Mouse (Mus musculus) lung, postnatal 14 days (tissue): Measurements from ENCODE around the gene Gpr37l1.
"Not testable (repeated sequence)": the region's sequence is repeated elsewhere in the genome, so short reads cannot be mapped to it uniquely, and the experiment has no call there.

Source experiments
- DNase-seq: peaks from one replicate; pipeline ENCODE4 v3.0.0; 2021

Gene Gpr37l1

DNA sequence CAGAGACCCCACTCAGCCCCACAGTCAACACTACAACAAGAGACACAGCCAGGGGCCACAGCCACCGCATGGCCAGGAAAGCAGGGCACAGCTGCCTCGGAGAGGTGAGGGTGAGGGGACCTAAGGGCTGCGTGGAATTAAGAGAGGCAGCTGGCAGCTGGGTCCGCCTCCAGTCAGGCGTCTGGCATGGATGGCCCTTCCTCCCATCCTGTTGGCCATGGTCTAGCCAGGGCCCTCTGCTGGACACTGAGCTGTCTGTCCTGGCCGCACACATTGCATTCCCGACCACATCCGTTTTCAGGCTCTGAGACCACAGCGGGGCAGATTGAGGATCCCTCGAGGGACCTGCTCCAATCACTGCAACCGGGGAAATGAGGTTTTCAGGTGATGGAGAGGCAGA is at the start of gene Gpr37l1:
Gpr37l1 (minus strand) TSS at position 247 of the 400 bp plus-strand sequence.
- DNase-seq = peak; percentile 15

DNA sequence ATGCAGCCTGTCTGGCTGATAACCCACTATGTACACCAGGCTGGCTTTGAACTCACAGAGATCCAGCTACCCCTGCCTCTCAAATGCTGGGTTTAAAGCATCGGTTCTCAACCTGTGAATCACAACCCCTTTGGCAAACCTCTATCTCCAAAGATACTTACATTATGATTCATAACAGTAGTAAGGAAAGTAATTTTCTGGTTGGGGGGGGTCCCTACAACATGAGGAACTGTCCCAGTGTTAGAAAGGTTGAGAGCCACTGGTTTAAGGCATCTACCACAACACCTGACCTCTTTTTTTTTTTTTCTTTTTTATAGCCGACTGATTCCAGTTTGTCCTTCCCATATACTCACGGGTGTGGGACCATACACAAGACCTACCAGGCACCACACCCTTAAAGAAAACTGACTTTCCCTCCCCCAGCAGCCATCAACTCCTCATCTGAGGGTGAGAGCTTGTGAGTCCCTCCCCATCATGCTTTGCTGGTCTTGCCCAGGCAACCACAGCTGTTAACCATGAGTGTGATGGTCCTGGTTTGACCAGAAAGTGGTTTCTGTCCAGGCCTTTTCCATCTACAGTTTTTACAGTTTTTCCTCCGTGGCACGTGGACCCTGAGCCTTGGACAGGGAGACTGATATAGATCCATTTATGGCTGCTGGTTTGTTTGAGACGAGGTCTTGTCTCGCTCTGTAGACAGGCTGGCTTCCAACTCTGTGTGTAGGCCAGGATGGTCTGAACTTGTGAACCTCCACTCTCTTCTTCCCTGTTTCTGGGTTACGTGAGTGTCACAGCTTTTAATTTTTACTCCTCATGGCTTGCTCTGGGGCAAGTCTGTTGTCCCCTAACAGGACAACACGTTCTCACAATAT is 46.5 kb upstream of the Gpr37l1 start:
- no peak for DNase-seq

DNA sequence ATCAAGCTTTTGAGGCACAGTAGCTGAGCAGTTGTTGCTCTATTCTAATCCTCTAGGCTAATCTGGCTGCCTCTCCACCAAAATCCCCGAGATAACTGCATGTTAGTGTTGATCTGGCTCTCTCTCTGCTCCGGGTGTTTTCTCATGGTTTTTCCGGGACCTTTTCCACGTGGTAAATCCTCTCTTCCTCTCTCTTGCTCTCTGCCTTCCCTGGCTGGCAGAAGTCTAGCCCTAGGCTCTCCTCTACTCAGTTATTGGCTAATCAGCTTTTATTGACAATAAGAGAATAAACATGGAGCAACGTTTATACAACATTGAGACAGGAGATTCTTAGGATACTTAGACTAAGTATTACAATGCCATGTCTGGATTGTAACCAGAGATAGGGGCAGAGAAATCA is 42.9 kb upstream of the Gpr37l1 start:
- DNase-seq = no peak

GRCm38 (mm10) chr1:135208716-135209115 is 41.2 kb upstream of the Gpr37l1 start:
- DNase-seq = no peak

GRCm38 (mm10) chr1:135206586-135207339 is 39.3 kb upstream of the Gpr37l1 start:
- no peak for DNase-seq

DNA sequence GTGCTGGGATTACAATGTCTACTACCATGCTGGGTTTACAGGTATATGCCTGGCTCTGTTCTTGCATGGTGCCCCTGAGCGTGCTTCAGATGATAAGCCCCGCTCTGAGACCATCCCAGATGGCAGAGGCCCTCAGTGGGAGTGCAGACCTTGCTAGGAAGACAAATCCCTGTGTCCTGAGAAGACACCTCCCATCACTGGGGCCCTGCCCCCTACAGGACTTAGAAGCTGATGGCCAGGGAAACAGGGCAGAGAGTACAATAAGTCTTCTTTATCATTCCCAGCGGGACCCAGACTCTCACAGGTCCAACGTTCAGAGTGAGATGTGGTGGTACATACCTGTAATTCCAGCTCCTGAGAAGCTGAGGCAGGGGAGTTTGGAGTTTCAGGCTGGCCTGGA is 37.8 kb upstream of the Gpr37l1 start:
- DNase-seq = no peak

GRCm38 (mm10) chr1:135204196-135205126 is 37.0 kb upstream of the Gpr37l1 start:
- no peak for DNase-seq

GRCm38 (mm10) chr1:135200400-135200799 is 32.9 kb upstream of the Gpr37l1 start:
- no peak for DNase-seq

DNA sequence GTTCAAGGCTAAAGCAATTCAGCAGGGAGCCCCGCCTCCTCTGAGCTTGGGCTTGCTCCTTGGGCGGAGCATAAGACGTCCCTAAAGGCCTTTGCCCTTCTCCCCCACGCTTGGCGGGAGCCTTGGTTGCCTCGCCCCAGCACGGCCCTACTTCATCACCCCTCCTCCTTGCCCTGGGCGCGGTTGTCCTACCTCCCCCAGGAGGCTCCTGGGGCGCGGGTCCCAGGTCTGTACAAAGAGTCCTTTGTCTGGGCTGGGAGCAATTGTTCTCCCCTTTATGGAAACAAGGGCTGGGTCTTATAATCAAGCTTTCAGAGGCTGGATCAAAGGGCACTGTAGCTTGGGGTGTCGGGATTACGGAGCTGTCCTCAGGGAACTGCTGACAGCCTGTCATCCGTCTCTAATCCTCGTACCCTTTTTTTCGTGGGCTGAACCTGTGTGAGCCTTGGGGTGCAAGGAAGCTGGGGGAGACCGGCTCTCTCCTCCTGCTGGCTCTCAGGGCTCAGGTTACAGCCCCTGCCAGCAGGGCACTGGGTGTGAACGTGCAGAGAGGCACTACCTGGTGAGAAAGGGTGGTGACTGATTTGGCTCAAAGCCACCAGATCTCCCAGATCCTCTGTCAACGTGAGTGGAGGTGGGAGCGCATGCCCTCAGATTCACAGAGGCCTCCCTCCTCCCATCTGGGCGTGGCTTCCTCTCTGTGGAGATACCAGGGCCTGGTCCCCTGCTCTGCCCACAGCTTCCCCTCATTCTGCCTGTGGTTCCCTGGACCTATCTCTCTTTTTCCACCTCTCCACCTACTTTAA is 31.7 kb upstream of the Gpr37l1 start:
- DNase-seq = peak; percentile 23

GRCm38 (mm10) chr1:135198412-135198811 is 30.9 kb upstream of the Gpr37l1 start:
- DNase-seq = no peak

GRCm38 (mm10) chr1:135195907-135196440 is 28.5 kb upstream of the Gpr37l1 start:
- no peak for DNase-seq

DNA sequence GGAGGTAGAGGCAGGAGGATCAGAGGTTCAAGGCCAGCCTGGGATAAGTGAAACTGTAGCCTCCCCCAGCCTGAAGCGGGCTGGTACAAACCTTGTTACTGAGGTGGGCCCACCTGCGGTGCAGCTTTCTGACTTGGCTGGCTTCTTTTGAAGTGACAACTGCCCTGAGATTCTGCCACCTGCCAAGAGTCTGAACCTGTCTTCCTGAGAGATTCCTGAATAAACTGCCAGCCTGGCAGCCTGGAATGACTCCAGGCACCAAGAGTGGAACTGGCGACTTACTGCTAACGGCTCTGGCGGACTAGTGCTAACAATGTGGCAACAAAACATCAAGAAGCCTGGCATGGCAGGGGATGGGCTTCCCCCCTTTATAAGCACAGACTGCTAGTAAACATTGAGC is 26.9 kb upstream of the Gpr37l1 start:
- DNase-seq = not testable (repeated sequence)

DNA sequence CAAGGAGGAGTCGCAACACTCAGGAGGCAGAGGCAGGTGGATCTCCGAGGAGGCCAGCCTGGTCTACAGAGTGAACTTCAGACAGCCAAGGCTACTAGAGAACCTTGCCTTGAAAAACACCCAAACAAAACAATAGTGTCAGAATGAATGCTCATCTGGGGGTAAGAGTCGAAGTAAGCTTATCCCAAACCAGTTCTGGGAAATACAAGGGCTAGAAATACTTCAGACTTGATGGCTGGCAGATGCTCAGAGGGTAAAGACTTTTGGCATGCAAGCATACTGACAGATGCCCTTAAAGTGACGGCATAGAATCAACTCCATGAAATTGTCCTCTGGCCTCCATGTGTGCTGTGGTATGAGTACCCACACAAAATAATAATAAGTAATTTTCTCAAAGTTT is 21.7 kb upstream of the Gpr37l1 start:
- no peak for DNase-seq

- DNase-seq = no peak
Measured at GRCm38 (mm10) chr1:135188197-135188596, 20.7 kb upstream of the Gpr37l1 start.

- DNase-seq = not testable (repeated sequence)
Measured at GRCm38 (mm10) chr1:135187016-135187415, 19.5 kb upstream of the Gpr37l1 start.

DNA sequence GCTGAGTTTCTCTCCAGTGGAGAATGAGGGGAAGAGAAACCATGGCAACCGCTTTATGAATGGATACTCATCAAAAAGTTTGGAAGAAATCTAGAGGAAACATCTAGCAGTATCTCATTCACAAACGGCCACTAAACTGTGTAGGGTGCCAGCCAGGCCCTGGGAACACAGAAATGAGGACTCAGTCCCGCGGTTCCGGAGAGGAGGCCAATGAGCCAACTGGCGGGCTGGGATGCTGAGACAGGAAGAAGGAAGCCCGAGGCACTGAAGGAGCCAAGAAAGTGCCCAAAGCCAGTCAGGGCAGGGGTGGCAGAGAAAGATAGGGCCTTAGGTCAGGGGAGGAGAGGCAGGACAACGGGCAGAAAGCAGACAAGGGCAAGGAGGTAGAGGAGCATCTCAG is 18.9 kb upstream of the Gpr37l1 start:
- DNase-seq = no peak

DNA sequence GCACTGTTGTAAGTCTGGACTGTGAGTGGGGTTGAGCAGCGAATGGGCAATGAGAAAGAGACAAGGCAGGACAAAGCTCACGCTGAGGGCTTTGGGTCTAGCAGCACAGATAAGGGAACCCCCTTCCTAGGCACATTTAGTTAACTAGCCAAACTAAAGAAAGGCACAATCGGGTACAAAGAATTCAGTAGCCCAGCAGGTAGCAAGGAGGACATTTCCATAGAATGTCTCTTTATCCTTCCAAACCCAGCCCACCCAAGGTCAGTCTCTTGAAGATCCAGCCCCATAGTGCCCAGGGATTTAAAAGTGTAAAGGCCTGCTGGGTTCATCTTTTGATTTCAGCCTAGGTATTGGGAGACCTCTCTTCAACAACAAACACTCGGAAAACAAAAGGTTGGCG is 18.5 kb upstream of the Gpr37l1 start:
- DNase-seq = no peak

DNA sequence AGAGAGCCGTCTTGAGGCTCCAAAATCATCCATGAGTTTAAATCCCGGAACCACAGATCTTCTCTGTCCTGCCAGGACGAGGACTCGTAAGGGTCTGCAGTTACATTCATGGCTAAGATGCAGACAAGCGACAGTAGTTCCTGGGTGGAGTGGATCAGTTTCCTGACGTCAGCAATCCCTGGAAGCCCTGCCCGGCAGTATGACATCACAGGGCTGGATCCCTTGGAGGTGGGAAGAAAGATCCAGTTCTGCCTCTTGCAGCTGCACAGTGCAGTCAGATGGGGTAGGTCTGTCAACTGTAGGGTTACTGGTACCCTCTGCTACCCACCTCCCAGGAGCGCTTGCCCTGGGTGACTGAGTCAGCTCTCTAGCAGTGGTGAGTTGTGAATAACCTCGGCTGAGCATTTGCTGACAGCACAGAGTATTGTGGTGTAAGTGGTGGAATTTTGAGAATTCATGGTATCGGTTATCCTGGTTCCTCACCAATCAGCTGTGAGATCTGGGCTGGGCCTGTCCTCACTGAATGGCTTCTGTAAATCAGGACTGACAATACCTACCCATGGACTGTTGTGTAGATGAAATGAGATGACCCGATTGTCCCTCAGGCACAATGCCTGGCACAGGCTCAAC is 16.6 kb upstream of the Gpr37l1 start:
- no peak for DNase-seq

DNA sequence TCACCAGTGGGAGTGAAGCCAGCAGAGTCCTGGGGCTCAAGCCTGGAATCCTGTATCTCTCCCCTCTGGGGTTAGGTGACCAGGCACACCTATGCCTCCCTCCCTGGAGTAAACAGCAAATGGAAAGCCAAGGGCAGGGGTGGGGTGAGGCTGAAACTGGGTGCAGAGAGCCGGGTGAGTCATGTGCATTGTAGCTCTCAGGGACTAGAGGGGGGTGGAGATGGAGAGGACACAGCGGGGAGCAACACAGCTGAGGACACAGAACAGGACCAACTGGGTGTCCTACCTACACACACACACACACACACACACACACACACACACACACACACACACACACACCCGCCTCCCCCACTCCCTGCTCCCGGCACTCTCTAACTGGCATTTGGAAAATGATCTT is 16.0 kb upstream of the Gpr37l1 start:
- DNase-seq = no peak

DNA sequence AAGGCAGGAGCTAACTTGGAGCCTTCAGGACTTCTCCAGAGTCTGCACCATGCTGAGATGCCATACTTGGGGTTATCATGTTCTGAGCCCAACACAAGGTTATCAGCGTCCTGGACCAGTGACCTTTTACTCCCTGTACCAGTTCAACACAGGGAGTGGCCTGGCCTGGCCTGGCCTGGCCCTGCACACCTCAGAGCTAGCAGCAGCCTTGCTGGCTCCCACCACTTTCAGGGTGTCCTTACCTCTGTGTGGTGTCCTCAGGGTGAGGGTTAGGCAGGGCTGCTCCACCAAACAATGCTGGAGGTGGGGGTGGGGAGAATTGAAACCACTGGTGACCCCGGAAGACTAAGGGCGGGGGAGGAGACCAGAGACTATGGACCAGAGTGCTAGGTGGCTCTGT is 15.5 kb upstream of the Gpr37l1 start:
- DNase-seq = no peak

DNA sequence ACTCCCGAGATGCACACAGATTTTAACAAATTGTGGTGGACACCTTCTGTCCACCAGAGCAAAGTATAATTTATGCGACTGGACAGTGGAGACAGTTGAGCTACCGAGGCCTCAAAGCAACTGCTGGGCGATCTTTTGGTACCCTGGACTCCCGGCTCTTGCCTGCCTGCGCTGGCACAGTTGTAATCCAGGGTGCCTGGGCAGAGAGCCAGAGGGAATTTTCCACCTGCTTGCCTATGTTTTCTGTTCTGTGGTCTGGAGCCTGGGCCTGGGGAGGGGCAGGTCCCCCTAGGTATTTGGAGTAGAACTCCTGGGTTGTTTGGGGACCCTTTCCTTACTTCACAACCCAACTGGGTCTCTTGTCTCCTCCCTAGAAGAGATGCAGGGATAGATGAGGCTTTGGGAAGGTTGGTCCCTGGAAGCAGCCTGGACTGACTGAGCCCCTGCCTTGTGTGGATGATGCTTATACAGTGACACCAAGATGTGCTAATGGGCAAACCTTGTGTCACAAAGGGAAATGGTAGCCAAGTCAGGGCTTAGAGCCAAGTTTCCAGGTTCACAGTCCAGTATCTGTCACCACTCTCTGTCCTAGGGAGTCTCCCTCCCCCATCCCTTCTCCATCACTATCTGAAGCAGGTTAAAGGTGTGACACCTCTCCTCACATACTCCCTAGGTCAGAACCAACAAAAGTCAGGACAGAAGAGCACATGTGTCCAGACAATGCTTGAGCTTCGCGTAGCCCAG is 14.6 kb upstream of the Gpr37l1 start:
- DNase-seq = no peak
